Mouse (Mus musculus): ENCODE results near the gene Sos1. TPM values are rescaled to one million over a fixed set of nuclear protein-coding genes. Genes with fewer than 3 reads are reported as not detected.
"Not testable (repeated sequence)": the region's sequence is repeated elsewhere in the genome, so short reads cannot be mapped to it uniquely, and the experiment has no call there.

Gene Sos1
- total RNA-seq, 2 experiments from 2014 or later = 5.7 to 21.1 TPM

DNA sequence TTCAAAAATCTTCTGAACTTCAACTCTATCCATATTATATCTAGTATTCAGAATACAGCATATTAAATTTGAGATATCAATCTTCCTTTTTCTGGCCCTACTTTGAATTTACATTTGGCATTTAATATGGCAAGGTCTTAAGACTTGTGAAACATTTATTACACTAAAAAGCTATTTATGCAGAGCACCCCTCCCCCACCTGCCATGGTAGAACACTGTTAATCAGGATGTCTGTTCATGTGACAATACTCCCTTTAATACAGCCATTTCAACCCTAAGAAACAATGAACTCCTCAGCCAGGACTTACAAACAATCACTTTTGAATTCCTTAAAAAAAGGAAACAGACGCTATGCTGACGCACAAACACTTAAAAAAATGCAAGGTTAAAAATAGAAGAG is 52.3 kb downstream of the Sos1 start:
- ATAC-seq (replicated peaks; ENCODE audit: poor library complexity) = no peak

- ATAC-seq (replicated peaks; ENCODE audit: poor library complexity) = no peak
Observed at GRCm38 (mm10) chr17:80426901-80427300, 53.4 kb downstream of the Sos1 start.

GRCm38 (mm10) chr17:80426171-80426570 is 54.1 kb downstream of the Sos1 start:
- no peak for ATAC-seq (replicated peaks; ENCODE audit: poor library complexity)

DNA sequence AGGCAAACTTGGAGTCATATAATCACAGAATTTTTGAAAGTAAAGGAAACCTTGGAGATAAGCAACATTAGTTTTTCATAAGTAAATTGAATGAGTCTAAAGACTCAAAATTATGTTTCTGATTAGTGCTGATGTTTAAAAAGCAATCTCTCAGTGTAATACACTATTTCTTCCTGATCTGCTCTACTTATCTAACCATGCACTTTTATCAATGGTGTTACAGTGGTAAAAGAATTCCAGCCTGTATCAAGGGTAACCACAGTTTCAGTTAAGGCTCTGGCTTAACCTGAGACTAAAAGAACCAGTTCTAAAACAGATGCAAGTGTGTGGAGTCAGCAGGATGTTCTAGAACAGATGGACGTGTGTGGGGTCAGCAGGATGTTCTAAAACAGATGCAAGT is 59.3 kb downstream of the Sos1 start:
- no peak for ATAC-seq (replicated peaks; ENCODE audit: poor library complexity)

GRCm38 (mm10) chr17:80418572-80419210 is 61.6 kb downstream of the Sos1 start:
- peak; percentile 60 for ATAC-seq (replicated peaks; ENCODE audit: poor library complexity)

GRCm38 (mm10) chr17:80411182-80411581 is 69.1 kb downstream of the Sos1 start:
- peak; percentile 96 for ATAC-seq (replicated peaks; ENCODE audit: poor library complexity)

GRCm38 (mm10) chr17:80398243-80398642 is 82.0 kb downstream of the Sos1 start:
- no peak for ATAC-seq (replicated peaks; ENCODE audit: poor library complexity)

GRCm38 (mm10) chr17:80391423-80392403 is 88.5 kb downstream of the Sos1 start:
- ATAC-seq (replicated peaks; ENCODE audit: poor library complexity) = peak; percentile 99

DNA sequence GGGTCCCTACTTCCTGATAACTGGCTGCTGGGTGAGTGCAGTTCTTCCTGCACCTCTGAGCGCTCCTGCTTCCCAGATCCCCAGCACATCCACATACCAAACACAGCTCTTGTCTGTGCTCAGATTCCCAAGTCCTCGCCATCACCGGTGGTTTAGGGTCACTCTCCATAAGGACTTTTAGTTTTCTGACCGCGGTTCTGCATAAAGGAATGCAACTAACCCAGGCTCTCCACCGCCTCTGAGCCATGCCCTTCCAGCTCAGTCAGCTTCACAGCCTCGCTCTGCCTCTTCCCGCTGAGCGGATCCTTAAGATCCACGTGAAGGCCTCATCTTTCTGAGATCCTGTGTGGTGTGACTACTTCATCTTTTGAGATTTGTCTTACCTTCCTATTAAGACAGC is 90.2 kb downstream of the Sos1 start:
- no peak for ATAC-seq (replicated peaks; ENCODE audit: poor library complexity)

DNA sequence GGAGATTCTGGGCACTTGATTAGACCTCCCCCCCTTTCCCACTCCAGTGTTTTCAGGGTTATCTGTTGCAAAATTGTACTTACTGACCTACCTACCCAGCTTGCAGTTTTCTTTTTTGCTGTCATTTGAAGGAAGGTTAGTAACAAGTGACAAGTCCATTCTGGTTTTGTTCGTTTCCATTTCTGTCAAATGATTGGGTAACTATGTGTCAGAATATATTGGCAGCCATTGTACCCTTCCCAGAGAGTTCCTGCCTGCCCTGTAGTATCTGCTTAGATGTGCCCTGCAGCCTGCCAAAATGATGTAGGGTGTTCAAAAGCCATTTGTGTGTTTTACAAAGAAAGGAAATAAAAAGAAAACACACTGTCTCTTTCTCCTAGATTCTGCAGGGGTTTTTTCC is 94.6 kb downstream of the Sos1 start:
- ATAC-seq (replicated peaks; ENCODE audit: poor library complexity) = no peak

GRCm38 (mm10) chr17:80378386-80378785 is 101.9 kb downstream of the Sos1 start:
- ATAC-seq (replicated peaks; ENCODE audit: poor library complexity) = not testable (repeated sequence)

- 0 out of 2 replicates have a peak, but pooled peaks have one; percentile 7 for ATAC-seq (replicated peaks; ENCODE audit: poor library complexity)
Observed at GRCm38 (mm10) chr17:80373726-80374096, 106.5 kb downstream of the Sos1 start.

- peak; percentile 98 for ATAC-seq (replicated peaks; ENCODE audit: poor library complexity)
Observed at GRCm38 (mm10) chr17:80372989-80373725, 107.1 kb downstream of the Sos1 start, which contains the start of gene Gm10190. Gene Gm10190, minus strand, starts transcription at chr17:80373541.

- no peak for ATAC-seq (replicated peaks; ENCODE audit: poor library complexity)
Observed at GRCm38 (mm10) chr17:80368606-80369005, 111.6 kb downstream of the Sos1 start.

DNA sequence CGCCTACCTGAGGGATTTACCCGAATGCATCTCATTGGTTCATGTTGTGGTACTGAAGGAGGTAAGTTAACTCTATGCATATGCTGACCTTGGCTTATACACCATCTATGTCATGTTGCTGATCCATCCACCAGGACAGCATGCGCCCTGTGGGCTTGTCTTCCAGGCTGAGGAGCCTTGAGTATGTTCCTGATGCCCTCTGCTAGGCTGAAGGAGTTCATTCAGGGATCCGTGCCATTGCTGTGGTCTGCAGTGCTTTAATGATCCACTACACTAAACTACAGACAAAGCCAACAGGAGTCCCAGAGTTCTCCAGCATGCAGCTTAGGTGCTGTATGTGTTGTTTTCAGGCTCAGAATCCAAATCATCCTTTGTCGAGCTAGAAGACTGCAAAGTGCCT is 113.0 kb downstream of the Sos1 start:
- no peak for ATAC-seq (replicated peaks; ENCODE audit: poor library complexity)

- ATAC-seq (replicated peaks; ENCODE audit: poor library complexity) = 0 out of 2 replicates have a peak, but pooled peaks have one; percentile 11
Observed at GRCm38 (mm10) chr17:80360245-80360644, 120.0 kb downstream of the Sos1 start.

DNA sequence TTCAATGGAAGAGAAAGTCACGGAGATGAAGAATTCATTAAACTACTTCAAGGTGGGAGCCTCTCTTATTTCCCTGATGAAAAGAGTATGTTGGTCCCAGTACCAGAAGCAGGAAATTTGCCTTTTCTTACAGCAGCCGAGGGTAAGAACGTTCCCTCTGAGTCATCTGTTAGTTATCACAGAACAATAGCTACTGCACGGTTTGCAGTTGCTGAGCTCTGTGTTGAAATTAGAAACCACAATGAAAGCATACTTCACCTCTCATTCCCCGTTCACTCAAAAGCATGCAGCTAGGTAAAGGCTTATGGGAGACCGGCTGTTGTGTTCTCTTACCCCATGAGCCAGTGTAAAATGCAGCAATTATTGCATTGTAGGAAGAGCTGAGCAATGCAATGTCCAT is 133.0 kb downstream of the Sos1 start:
- no peak for ATAC-seq (replicated peaks; ENCODE audit: poor library complexity)

- no peak for ATAC-seq (replicated peaks; ENCODE audit: poor library complexity)
Observed at GRCm38 (mm10) chr17:80346591-80347125, 133.6 kb downstream of the Sos1 start.

- peak; percentile 60 for ATAC-seq (replicated peaks; ENCODE audit: poor library complexity)
Observed at GRCm38 (mm10) chr17:80345277-80345676, 135.0 kb downstream of the Sos1 start.

All from megakaryocyte progenitor cell, adult 5-6 weeks (primary cell).